Mouse (Mus musculus) mouse embryonic stem cell (cell line): Measurements from ENCODE around the gene Ccp110.

ENCODE experiments used
- in situ Hi-C, 2 experiments: fragments of 300-500 bp; cut with MboI; formaldehyde crosslinking; loops; 1 replicate in 1 of 2; 3 replicates in 1 of 2; pipeline ENCODE4 v1.14.3; 2019 to 2020; ENCODE audit warnings: low sequenced_read_pairs in 2 of 2, low pct_unique_long_range_greater_than_20kb in 1 of 2, mixed read lengths in 1 of 2; ENCODE audit not compliant: unreplicated experiment in 1 of 2

Gene Ccp110

GRCm38 (mm10) chr7:118712228-118713173 is at the start of gene Ccp110:
TSS of gene Ccp110 (plus strand) at chr7:118712552.
- in situ Hi-C loops: no loop called here

GRCm38 (mm10) chr7:118667773-118668172 is 44.6 kb upstream of the Ccp110 start:
- in situ Hi-C loops: no loop called here

- in situ Hi-C loops: no loop called here
Observed at GRCm38 (mm10) chr7:118670142-118670541, 42.2 kb upstream of the Ccp110 start.

- in situ Hi-C loops: no loop called here
Observed at GRCm38 (mm10) chr7:118676826-118677225, 35.5 kb upstream of the Ccp110 start.

- in situ Hi-C loops: no loop called here
Observed at GRCm38 (mm10) chr7:118688199-118688598, 24.2 kb upstream of the Ccp110 start.

GRCm38 (mm10) chr7:118689088-118689487 is 23.3 kb upstream of the Ccp110 start:
- in situ Hi-C loops: no loop called here

GRCm38 (mm10) chr7:118691287-118691686 is 21.1 kb upstream of the Ccp110 start:
- in situ Hi-C loops: loop anchor here in 1 of 2 experiments (10.0 kb wide), 1 partner anchor 96 kb away; the partner anchor contains the start of gene Tmc5

GRCm38 (mm10) chr7:118696146-118696545 is 16.2 kb upstream of the Ccp110 start:
- in situ Hi-C loops: loop anchor here in 1 of 2 experiments (10.0 kb wide), 1 partner anchor 101 kb away; the partner anchor contains the start of gene Tmc5

- in situ Hi-C loops: loop anchor here in 1 of 2 experiments (10.0 kb wide), 1 partner anchor 102 kb away; the partner anchor contains the start of gene Tmc5
Observed at GRCm38 (mm10) chr7:118697168-118697567, 15.2 kb upstream of the Ccp110 start.

- in situ Hi-C loops: loop anchor here in 1 of 2 experiments (10.0 kb wide), 1 partner anchor 104 kb away; the partner anchor contains the start of gene Tmc5
Observed at GRCm38 (mm10) chr7:118698882-118699281, 13.5 kb upstream of the Ccp110 start.

GRCm38 (mm10) chr7:118703144-118703561 is 9.2 kb upstream of the Ccp110 start:
- in situ Hi-C loops: no loop called here

GRCm38 (mm10) chr7:118704001-118704850 is 8.1 kb upstream of the Ccp110 start:
- in situ Hi-C loops: no loop called here

GRCm38 (mm10) chr7:118705101-118705961 is 7.0 kb upstream of the Ccp110 start, which contains the start of gene Gde1:
TSS of gene Gde1 (minus strand) at chr7:118705778.
- in situ Hi-C loops: no loop called here

GRCm38 (mm10) chr7:118706051-118706450 is 6.3 kb upstream of the Ccp110 start:
- in situ Hi-C loops: no loop called here

- in situ Hi-C loops: no loop called here
Observed at GRCm38 (mm10) chr7:118706488-118706887, 5.9 kb upstream of the Ccp110 start.

GRCm38 (mm10) chr7:118707216-118707615 is 5.1 kb upstream of the Ccp110 start:
- in situ Hi-C loops: no loop called here

- in situ Hi-C loops: no loop called here
Observed at GRCm38 (mm10) chr7:118708002-118708401, 4.3 kb upstream of the Ccp110 start.

GRCm38 (mm10) chr7:118710776-118711175 is 1.6 kb upstream of the Ccp110 start:
- in situ Hi-C loops: no loop called here
